Mouse (Mus musculus) urinary bladder, adult 18-20 months (tissue): Measurements from ENCODE around the gene Mcat.
A peak's percentile ranks its signal among the peaks of the same experiment; 100 is the strongest.

Experiments used
- DNase-seq, 2 experiments: peaks; one replicate each; pipeline ENCODE4 v3.0.0; 2022; ENCODE audit warnings: low spot score in 2 of 2, mixed read lengths in 2 of 2

Gene Mcat

DNA sequence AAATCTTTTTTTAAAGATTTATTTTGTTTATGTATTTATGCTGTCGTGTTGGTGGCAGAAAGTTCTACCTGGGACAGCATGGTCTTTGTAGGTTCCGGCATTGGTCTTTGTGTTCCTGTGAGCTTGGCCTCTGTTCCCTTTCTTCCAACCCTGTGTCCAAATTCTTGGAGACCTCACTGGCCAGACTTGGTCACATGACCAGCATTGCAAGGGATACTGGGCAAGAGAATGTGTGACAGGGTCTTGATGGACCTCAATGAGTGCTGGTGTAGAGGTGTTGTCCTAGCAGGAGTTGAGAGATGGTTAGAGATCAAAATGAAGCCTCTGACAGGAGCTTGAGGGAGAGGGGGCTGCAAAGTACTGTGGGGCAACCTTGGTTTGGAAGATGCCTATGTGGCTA, 24.7 kb downstream of the Mcat start:
- no peak for DNase-seq

DNA sequence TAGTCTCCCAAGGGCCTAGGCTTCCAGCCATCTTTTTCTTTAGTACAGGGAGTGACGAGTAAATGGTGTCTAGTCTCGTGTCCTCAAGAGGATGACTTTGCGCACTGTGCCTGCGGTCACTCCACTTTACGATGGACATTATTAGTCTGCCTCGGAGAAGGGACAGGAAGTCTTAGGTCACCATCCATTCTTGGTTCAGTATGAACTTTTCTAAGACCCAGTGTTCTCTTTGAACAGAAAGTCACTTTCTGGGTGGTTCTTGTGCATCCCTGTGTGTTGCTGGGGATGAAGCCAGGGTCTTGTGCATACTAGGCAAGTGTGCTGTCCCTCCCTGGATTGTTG, 27.7 kb downstream of the Mcat start:
- no peak for DNase-seq

DNA sequence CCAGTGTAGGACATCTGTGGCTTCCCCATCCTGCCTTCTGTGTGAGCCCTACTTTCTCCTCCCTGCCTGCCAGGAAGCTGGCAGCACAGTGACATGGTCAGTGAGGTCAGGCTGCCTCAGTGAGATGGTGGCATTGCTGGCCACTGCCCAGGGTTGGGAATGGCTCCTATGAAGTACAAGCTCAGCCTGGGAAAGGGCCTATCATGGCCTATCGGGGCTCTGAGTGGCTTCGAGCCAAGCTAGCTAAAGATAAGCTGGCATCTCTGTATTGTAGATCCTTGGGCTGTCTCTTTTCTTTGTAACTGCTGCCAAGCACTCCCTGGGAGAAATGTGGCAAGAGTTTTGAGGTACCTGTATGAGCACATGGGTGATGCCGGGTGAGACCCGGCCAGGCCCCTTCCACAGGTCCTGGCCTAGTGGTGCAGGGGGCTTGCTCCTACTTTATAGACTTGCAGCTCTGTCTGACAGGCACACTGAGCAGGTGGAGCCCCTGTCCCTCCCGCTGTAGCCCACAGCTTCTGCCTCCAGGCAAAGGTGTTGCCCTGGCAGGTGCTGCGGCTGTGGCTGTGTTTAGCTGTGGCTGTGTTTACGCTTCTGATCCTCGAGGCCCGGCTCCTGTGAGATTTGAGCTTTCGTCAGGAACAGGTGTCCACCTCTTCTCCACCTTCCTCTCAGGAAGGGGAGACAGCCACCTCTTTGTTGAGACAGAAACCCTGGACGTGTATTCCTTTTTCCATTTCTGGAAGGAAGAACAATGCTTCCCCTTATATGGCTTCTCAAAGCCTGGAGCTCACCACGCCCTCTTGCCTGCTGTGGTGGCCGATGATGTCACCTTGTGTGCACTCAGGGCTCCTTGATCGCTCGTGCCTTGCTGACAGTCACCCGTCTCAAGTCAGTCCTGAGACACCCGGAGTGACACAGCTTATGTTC, 28.4 kb downstream of the Mcat start:
- no peak for DNase-seq

DNA sequence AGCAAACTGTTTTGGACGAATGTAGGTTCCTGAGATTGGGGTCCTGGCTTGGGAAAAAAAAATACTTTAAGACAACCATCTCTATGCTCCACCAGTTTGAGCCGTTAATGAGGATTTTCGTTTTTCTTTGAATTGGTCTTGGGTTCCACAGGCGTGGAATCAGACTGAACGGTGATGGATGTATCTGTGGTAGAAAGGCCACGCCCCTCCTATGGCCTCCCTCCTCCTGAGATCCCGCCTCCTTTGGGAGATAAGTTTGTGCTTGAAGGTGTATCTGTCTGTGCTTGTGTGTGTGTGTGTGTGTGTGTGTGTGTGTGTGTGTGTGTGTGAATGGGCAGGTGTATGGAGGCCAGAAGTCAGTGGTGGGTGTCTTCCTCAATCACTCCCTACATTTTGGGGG, 31.0 kb downstream of the Mcat start:
- no peak for DNase-seq

DNA sequence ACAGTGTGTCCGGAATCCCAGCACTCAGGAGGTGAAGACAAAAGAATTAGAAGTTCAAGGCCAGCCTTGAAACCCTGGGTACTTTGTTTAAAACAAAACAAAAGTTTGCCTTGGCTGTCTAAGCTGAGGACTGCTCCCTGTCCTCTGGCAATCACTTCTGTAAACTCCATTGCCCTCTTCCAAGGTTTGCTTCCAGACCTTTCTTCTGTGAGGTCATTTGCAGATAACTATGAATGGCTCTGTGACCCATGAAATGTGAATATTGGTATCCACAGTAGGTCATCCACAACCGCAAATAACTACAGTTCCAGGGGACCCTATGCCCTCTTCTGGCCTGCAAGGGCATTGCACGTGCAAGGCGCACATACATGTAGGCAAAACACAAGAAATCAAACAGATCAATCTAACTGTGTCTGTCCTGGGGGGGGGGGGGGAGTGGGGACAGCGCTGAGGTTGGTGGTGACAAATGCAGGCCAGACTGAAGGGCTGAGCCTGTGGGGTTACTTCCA, 31.6 kb downstream of the Mcat start:
- DNase-seq = no peak

DNA sequence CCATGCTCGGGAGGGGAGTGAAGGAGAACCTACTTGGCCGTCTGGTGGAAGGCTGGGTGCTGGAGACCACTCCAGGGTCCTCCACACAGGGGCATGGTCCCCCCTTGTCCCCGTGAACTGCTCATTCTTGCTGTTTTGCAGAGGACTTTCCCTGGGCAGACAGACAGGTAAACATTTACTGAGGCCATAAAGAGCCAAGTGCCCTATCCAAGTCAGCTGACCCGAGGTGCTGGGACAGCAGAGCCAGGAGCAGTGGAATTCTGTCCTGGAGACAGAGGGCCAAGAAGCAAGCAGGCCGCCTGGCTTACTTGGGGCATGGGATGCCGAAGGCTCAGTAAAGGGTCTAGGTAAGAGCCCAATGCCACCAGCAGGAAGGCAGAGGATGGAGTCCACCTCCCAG, 32.9 kb downstream of the Mcat start:
- DNase-seq = peak in 1 of 2 experiments; percentile 65

DNA sequence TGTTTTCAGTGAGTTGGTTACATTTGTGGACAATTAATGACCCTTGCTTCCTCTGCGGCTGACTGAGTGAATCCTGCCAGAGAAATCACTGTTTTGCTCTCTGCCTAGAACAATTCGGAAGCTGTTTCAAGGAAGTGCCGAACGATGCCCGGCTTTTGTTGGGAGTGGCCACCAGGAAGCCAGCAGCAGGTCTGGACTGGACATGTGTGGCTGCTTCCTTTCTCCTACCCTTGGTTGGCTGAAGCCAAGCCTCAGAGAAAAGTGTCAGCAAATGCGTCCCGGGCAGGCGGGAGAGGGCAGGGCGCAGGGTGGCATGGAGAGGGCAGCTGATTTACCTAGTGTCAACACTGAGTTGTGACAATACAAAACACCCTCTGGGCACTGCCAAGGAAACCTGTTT, 33.4 kb downstream of the Mcat start:
- DNase-seq = peak in 1 of 2 experiments; percentile 76

DNA sequence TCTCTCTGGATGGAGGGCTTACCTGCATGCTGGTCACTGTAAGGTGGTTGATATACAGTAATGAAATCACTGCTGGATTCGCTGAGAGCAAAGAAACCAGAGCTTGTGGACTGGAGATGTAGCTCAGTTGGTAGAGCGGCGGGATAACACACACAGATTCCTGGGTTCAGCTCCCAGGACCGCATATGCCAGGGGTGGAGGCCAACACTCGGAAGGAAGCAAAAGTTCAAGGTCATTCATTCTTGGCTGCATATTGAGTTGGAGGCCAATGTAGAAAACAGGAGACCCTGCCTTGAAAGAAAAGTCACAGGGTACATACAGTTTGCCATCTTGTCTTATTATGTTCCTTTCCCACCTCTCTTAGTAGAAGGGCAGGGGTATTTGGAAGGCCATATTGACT, 33.8 kb downstream of the Mcat start:
- DNase-seq = no peak

DNA sequence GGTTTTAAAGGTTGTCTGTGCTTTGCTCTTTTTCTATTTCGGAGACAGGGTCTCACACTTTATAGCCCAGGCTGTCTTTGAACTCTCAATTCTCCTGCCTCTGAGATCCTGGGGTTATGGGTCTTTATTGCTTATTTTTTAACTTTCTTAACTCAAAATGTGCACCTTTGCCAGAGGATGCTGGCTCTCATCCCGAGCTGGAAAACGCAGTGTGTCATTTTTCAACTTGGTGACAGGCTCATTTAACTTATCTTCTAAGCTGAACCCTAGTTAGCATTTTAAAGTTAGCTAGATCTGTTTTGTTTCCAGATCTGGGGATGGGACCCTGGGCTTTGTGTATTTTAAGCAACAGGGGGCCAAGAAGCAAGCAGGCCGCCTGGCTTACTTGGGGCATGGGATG, 34.7 kb downstream of the Mcat start:
- DNase-seq = no peak

DNA sequence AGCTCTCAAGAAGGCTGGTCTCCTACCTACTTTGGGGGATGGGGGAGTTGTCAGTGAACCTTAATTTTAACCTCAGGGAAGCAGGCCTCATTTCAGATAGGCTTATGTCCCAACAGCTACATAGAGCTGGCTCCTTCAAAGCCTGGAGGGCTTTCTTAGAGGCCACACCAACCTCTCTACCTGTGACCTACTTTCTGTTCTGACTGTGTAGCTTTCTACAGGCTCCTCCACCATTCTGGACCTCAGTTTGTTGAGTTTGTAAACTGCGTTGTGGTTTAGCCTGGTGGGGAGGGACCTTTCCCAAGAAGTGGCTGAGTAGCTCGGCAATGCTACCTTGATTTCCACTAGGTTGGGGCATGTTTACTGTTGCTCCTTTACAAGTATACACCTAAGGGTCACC, 35.8 kb downstream of the Mcat start:
- no peak for DNase-seq

DNA sequence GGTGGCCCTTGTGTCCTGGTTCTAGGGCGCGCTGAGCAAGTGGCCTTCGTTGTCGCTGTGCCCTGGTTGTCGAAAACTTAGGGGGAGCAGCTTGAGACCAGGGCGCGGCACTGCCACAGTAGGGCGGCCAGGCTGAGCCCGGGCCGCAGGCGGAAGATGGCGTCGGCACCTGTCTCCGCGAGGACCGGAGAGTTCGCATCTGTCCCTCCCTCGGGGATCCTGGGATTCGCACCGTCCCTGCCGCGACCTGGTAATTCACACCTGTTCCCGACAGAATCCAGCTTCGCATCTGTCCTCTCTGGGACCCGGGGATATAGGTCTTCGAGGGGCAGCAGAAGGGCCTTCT, 36.5 kb downstream of the Mcat start:
- DNase-seq = no peak

DNA sequence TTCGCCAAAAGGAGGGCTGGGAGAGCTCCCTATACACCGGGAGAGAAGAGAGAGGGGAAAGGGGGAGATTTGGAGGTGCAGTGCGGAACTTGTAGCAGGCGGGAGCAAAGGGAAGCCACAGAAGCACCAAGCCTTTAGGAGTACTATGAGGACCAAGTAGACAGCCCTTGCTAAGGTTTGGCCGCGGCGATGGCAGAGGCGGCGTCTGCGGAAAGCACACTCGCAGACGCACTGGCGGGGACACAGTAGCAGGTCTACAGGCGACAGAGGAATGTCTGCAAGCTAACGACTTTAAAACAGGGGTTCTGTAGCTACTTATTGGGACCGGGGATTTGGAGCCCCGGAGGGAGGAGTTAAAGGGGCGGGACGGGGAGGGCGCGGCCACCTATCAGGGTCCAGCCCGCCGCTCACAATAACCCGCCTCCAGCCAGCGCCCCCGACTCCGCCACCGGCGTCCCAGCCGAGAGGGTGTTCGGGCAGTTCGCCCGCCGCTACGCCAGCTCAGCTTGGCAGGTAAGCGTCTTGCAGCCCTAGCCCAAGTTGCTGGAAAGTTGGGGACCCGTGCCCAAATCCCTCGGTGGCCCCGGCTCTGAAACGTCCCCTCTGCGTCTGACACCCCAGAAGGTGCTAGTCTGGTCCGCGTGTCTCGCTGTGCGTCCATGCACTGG, 37.0 kb downstream of the Mcat start, which contains the start of gene Bik:
TSS of gene Bik (plus strand) at position 439 of the 668 bp plus-strand sequence.
- peak; percentile 56 to 71 for DNase-seq

DNA sequence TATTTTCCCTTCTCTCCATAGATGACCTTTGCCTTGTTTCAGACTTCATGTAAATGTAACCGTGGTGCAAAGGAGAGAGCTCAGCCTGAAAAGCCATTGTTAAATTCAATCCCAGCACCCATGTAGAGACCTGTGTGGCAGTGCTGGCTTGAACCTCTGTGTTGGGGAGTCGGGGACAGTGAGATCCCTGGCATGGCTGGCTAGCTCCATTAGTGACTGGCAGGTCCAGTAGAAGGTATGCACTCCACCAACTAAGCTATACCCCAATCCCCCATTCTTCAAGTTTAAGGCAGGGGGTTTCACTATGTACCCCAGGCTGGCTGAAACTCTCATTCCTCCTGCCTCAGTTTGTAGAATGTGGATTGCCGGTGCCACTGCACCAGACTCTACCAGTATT, 39.3 kb downstream of the Mcat start:
- DNase-seq = no peak

DNA sequence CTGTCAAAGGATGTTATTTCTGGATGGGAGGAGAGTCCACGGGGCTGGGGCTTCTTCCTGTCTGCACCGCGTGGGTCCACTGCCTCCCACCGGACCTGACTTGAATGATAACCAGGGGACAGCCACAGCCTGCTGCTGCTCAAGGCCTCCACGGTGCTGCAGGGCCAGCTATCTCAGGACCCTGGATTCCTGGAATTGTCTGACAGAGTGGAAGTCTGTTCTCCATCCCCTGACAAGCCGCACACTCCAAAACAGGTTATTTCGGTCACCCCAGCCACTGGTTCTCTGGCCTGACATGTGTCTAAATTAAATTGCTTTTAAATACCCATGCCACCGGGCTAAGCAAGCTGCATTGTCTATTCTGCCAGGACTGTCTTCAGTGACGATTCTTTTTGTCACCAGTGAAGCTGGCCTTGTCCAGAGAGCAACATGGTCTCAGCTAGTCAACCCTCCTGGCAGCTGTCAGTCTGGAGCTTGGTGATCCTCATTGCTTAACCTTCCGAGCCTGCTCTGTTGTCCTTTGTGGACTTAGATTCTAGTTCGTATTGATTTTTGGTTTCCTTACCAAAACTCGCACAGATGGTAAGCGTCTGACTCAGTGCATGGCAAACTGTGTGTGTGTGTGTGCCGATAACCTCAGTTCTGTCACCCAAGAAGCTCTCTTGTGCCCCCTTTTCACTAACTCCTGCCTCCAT, 39.8 kb downstream of the Mcat start:
- no peak for DNase-seq

DNA sequence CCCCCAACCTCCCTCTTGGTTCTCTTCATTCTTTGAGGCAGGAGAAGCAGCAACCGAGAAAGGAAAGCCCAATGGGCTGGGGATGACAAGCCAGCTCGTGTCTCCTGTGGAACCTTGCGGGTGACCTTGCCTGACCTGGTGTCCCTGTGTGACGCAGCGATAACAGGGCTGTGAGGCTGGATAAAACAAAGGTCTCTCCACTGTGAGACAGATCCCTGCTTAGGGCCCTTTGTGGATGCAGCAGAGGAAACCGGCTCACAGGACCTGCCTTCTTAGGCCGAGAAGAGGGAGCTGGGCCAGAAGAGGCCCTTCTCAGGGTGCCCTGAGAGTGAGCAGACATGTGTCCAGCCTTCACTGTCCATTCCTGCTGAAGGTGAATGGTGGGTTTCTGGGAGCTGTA, 40.4 kb downstream of the Mcat start:
- no peak for DNase-seq

DNA sequence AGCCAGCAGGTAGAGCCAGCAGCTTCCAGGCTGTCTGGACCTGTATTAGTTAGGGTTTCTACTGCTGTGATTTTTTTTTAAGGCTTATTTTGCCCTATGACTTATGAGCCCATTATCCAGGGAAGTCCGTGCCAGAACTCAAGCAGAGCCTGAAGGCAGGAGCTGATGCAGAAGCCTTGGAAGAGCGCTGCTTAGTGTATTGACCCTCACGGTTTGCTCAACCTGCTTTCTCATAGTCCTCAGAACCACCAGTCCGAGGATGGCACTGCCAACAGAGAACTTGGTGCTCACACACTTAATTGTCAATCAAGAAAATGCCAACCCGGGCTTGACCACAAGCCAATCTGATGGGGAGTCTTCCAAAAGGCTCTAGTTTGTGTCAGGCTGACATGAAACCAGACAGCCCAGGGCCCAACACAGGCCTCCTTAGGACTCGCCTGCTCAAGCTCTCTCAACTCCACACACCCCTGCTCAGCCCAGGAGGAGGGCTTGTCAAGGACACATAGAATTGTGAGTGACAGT, 42.7 kb downstream of the Mcat start:
- no peak for DNase-seq

DNA sequence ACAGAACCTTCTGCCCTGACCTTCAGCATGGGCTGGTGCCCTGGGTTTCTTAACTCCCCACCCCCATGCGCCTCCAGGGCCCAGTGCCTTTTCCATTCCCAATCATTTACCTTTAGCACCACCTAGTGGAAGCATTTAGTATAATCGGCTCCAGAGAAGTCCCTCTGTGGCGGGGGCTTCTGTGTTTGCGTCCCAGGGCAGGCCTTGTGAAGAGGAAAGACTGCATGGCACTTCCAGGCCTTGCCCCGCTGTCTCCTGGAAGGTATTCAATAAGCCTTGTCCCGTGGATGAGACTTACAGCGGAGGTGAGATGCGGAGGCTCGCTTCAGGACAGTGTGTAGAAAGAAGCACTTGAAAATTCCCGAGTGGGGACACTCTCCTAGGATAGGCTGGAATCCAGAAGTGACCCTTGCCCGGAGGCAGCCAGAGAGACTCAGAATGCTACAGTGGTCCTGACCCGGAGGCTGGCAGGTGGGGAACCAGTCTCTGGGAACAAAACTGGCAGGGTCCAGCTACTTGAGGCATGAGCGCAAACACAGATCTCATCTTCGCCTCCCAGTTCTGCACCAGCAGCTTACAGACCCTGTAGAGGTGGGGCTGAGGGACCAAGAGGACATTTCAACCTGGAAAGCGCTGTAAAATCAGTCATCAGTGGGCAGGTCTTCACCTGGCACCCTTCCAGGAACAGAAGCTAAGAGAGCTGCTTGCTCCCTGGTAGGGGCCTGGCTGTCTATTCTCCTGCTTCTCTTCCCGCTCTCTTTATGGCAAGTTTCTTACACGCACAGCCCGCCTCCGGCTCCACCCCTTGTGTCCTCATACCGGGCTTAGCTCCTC, 45.2 kb downstream of the Mcat start:
- DNase-seq = peak in 1 of 2 experiments; percentile 41

DNA sequence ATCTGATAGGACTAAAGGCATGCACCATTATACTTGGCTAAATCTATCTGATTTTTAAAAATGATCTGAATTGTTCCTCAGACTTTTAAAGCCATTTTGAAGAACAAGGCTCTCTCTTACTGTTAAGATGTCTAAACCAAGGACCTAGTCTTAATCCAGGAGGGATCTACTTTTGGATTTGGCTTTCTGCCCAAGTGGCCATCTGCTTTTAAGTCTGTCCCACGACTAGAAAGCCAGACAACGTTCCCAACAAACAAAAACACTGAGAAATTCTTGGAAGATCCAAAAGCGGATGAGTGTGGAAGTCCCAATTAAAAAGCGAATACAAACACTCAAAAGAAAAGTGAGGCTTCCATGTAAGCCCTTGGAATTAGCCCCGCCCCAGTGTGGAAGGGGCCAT, 48.6 kb downstream of the Mcat start:
- no peak for DNase-seq

DNA sequence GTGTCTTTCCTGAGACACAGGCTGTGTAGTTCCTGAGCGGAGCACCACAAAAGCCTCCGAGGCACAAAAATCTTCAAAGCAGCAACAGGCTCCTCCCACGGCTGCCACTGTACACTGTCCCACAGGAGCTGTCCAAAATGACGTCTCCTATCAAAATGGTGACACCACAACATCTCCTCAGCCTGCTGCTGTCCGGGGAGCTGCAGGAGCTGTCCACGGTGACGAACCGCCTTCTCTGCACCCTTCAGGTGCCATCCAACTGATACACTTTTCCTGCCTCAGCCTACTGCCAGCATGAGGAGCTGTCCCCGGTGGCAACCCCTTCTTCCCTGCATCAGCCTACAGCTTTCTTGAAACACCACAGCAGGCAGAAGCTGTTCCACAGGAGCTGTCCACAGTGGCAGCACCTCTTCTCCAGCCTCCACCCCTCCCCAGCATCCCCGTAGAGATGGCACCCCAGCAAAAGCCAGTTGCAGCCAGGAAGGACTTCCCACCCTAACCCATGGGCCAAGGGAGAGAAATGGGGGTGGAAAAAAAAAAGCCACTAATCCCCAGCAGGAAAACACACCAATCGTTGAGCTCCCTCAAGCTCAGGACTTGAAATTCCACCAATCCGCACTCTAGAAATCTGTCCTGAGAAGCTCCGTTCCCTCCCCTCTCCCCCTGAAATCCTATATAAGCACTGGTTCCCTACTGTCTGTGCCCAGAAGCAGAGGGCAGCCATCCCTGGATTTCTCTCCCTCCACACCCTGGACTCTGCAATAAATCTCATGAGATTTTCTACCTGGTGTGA, 50.9 kb downstream of the Mcat start:
- DNase-seq = no peak

DNA sequence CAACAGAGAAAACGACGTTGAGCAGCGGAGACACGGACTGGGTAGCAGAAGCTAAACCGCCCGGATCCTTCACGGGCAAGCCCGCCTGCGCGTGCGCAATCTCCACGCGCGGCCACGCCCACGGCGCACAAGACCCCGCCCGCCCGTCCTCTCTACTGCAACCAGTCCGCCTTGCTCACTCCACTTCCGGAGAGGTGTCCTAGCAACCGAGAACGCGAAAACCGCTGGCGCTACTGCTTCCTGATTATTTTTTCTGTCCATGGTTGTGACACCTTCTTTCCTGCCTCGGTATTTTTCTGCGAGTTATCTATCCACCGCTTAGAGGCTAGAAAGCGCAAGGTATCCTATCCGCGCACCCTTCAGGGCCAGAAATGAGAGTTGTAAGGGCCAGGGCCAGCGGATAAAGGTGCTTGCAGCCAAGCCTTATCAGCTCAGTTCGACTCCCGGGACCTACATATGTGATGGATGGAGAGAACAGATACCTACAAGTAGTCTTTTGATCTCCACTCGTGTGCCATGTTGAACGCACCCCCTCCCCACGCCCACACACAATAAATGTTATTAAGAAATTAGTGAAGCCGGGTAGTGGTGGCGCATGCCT, 52.7 kb downstream of the Mcat start, which contains the start of gene Ttll1:
TSS of gene Ttll1 (minus strand) at position 89 of the 601 bp plus-strand sequence.
- DNase-seq = peak; percentile 94 to 97
